Mouse (Mus musculus): Measurements from ENCODE around the gene Ankrd36. TPM values are rescaled to one million over a fixed set of nuclear protein-coding genes. Genes with fewer than 3 reads are reported as not detected.

Ankrd36 gene
- polyA plus RNA-seq, 2 experiments from 2014 or later, result not detected

DNA sequence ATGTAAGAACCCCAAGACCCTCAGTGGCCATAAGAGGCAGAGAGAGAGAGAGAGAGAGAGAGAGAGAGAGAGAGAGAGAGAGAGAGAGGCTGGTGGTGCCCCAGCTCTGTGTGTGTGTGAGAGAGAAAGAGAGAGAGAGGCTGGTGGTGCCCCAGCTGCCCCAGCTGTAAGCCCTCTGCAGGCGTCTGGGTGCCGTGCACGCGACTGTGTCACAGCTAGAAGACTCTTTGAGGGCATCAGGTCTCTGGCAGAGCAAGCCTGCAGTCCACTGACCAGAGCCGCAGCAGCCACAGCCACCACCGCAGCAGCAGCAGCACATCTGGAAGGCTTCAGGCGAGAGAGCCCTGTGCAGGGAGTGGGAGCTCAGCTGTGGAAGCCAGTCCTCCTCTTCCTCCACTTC is 114.8 kb downstream of the Ankrd36 start:
- ATAC-seq, result no peak

DNA sequence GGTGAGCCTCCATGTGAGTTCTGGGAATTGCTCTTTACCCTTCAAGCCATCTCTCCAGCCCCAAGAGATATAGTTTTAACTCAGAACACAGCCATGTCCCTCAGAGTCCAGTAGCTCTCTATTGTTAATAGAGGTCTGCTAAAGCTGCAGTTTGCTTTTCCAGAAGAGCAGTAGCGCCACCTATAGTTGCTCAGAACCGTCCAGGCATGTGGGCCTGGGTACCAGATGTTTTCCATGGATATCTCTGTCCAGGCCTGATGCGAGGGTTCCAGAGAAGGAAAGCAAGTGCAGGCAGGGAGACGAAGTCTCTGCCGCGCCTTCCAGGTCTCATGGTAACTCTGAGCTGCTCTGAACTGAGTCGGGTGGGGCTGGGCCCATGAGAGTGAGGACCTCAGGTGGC is 122.3 kb downstream of the Ankrd36 start:
- no peak for ATAC-seq

DNA sequence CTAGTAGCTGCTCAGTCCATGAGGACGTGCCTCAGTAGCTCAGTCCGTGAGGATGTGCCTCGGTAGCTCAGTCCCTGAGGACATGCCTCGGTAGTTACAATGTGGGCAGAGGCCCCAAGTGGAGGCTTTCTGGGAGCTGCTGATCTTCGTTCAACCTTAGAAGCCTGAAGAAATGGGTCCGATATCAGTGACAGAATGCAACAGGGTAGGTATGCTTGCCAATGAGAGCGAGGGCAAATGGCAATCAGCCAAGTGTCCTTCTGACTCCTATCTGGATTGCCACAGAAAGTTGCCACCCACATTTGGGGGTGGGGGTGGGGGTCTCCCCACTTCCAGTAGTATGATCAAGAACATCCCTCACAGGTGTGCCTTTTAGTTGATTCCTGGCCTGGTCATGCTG is 131.3 kb downstream of the Ankrd36 start:
- ATAC-seq, result no peak

DNA sequence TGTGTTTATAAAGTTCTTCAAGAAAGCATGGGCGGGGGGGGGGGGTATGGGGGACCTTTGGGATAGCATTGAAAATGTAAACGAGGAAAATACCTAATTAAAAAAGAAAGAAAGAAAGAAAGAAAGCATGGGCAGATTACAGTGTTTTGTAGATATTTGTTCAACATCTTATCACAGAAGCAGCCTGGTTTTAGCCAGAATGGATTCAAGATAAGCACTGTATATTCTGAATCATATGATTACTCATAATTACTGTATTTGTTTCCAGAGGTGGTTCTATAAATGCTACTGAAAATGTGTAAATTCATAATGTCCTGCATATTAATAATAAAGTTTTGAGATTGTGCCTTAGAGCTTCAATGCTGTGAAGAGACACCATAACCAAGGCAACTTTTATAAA is 131.8 kb downstream of the Ankrd36 start:
- no peak for ATAC-seq

DNA sequence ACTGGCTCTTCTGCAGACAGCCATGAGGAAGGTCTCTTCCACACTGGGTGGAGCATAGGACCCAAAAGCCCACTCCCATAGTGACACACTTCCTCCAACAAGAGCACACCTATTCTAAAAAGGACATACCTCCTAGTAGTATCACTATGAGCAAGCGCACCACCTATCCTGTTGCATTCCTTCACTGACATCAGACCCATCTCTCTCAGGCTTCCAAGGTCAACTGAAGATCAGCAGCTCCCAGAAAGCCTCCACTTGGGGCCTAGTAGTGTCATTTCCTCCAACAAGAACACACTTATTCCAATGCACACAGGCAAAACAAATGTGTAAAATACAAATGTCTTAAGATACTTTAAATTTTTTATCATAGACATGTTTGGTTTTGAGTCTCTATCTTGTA is 132.3 kb downstream of the Ankrd36 start:
- no peak for ATAC-seq

DNA sequence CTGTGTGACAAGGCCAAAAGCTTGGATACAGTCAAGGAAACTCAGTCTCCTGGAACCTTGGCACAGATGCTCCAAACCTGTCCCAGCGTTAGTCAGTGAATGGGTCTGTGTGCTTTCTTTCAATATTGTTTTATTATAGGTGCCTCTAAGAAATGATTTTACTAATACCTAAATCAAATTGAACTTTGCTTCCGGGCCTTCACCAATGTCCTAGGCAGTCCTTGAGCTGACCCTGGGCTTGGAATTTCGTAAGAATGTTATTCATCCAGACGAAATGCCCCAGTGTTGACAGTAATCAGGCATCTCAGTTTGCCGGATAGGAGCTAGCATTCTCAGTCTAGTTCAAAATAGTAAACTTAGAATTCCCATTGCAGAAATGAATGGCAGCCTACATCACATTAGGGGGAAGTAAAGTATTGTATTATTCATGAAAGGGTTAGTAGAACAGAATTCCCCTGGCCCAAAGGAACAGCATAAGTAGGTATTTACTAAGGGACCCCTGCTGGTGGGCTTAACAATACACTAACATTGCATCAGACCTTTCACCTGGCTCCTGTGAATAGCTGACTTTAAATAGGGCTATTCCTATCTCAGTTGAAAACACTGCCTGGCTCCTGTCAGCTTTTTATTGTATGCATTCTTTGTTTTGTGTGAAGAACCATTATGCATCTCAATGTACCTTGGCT is 132.9 kb downstream of the Ankrd36 start:
- ATAC-seq, result no peak

DNA sequence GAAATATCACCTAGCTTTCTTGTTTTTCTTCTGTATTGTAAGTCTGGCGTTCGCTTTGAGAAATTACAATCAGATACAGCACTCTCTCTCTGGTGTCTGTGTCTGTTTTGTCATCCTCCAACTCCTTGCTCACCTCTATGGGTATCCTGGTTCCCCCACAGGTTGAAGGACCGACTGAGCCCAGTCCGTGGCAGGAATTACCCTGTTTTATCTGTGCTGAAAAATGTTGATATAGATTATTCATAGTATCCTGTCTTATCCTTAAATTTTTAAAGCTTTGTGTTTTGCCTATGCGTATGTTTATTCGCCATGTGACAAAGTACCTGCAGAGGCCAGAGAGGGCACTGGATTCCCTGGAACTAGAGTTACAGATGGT is 133.5 kb downstream of the Ankrd36 start:
- no peak for ATAC-seq

DNA sequence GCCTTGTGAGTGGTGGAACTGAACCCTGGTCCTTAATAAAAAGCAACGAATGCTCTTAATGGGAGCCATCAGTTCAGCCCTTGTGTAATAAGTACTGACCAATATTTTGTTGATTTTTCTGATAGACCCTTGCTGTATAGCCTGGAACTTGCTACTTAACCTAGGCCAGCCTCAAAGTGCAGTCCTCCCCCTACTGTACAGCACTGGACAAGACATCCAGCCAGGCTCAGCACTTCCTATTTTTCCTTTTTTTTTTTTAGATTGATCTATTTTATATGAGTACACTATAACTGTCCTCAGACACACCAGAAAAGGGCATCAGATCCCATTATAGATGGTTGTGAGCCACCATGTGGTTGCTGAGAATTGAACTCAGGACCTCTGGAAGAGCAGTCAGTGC is 133.9 kb downstream of the Ankrd36 start:
- ATAC-seq, result no peak

DNA sequence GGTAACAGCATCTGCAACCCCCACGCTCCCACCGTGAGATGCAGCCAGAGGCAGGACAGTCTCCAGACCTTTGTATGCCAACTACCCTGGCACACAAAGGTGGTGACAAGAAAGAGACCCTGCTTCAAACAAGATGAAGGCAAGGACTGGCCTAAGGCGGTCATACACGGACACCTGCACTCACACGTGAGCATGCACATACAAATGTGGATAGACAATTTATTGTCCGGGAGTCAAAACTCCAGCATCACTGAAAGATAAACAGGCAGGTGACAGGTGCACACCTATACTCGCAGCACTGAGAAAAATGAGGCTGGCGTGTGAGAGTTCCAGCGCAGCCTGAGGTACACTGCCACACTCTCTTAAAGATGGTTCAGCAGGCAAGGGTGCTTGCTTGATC is 136.5 kb downstream of the Ankrd36 start:
- ATAC-seq, result no peak

DNA sequence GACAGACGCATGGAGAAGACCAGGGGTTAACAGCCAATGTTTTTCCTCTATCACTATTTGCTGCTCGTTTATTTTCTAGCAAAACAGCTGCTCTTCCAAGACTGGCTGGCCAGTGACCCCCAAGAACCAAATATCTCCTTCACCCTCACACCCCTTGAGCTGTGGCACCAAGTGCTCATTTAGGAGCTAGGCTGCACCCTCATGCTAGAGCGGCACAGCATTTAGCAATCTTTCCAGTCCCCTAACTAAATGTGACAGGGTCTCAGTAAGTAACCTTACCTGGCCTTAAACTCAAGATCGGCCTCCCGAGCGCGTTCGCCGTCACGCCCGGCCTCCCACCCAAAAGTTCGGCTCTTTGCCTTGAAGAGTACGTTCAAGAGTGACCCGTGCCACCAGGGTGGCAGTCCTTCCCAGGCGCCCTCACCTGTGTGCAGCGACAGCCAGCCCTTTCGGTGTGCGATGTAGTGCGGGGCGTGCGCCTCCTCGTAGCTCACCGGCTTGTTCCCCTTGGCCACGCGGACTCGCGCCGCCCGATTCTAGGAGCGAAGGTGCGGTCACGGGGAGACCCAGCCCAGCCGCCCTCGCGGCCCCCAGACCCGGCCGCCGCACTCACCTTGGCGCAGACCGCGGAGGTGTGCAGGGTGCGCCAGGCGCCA is 137.5 kb downstream of the Ankrd36 start:
- peak; percentile 32 for ATAC-seq

DNA sequence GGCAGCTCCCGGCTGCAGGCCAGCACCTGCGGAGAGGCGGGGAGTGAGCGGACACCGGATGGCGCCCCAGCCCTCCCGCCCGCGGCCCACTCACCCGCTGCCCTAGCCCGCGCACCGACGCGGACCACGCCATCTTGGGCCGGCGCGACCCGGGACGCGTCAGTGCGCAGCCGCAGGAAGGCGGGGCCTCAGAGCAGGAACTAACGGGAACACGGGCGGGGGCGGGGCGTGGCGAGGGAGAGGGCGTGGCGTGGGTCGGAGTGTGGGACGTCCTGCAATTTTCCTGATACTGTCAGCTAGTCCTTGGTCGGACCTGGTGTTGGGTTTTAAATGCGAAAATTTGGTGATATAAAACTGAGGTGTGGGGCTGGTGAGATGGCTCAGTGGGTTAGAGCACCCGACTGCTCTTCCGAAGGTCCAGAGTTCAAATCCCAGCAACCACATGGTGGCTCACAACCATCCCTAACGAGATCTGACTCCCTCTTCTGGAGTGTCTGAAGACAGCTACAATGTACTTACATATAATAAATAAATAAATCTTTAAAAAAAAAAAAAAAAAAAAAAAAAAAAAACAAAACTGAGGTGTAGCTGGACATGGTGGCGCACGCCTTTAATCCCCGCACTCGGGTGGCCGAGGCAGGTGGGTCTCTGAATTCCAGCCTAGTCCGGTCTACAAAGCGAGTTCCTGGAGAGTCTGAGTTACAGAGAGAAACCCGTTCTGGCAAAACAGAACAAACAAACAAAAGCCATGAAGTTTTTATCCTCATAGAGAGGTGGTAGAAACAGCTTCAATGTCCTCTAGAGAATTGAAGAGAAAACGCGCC is 138.3 kb downstream of the Ankrd36 start:
- ATAC-seq, result peak; percentile 73

DNA sequence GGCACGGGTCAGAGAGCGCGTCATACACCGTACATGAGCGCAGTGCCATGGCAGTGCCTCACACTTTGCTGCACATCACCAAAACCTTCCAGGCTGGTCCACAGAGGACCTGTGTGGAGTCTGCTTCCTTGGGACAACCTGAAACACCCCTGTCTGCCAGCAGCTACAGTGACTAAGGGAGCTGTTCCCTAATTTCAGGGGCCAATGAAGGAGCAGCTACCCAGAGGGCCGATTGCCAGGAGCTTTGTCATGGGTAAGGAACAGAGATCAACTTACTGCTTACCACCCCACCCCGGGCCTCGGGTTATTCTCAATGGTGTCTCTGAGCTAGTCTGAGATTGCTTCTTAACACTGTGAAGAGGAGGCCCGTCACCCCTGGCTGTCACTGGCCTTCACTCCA is 145.7 kb downstream of the Ankrd36 start:
- ATAC-seq, result no peak

DNA sequence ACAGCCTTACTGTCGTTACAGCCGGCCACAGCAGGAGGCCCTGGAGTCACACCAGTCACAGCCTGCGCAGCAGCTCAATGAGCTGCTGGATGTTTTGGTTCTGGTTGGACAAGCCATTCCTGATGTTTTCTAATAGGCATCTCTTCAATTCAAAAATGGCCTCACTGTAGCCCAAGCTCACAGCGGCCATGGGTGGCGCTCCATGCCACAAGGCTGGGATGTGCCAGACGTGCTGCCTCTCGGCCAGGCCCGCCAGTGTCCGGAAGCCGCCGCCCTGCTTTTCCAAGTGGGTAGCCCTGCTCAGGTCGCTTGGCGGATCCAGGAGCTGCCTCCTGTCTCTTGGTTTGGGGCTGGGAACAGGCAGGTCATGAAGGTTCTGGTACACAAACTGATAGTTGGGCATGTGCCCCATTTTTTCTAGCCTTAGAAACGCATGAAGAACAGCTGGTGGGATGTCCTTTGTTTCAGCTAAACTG is 146.2 kb downstream of the Ankrd36 start, which contains the start of gene Mrps24:
Gene Mrps24 (minus strand): TSS at position 51 of the 476 bp plus-strand sequence.
- no peak for ATAC-seq

DNA sequence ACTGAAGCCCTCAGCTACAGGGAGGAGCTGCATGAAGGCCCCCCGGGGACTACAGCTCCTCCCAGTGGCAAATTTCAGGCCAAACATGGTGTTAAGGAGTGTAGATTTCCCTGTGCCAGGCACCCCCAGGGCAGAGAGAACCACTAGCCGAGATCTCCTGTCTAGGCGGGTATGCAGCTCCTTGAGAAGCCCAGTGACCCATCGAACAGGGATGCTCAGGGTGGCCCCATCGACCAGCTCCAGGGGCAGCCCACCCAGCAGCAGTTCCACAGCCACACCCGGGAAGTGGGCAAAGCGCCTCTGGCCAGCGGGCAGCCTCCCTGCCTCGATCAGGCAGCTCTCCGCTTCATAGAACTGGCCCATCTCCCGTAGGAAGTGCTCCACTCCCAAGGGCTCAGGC is 146.8 kb downstream of the Ankrd36 start:
- ATAC-seq, result no peak

DNA sequence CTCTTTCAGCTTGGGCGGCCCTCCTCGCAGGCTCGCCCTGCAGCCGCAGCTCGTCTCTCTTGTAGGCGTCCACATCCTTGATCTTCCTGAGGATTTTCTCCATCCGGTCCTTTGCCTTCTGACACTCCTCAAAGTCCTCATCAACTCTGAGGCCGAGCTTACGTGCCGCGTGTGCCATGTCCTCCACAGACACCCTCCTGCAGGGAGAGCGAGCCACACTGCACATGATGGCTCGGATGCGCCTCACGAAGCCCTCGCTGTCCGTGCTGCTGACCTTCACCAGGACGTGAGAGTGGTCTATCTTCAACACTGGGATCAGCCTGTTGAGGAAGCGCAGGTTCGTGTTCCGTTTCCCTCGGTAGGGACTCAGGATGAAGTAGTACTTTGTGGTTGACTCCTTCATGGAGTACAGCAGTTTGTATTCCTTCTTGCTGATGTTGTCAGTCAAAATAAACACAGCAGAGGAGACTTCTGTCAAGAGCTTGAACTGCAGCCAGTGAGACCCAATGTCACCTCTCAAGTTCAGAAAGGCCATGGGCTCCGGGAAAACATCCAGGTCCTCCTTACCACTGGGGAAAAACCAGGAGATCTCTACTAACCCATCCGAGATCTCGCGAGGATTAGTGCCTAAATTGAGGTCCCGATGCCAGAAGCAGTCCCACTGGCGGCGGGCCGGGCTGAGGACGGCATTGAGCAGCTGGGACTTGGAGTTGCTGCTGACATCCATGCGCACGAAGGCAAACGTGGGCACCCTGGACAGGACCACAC is 147.6 kb downstream of the Ankrd36 start:
- ATAC-seq, result no peak

DNA sequence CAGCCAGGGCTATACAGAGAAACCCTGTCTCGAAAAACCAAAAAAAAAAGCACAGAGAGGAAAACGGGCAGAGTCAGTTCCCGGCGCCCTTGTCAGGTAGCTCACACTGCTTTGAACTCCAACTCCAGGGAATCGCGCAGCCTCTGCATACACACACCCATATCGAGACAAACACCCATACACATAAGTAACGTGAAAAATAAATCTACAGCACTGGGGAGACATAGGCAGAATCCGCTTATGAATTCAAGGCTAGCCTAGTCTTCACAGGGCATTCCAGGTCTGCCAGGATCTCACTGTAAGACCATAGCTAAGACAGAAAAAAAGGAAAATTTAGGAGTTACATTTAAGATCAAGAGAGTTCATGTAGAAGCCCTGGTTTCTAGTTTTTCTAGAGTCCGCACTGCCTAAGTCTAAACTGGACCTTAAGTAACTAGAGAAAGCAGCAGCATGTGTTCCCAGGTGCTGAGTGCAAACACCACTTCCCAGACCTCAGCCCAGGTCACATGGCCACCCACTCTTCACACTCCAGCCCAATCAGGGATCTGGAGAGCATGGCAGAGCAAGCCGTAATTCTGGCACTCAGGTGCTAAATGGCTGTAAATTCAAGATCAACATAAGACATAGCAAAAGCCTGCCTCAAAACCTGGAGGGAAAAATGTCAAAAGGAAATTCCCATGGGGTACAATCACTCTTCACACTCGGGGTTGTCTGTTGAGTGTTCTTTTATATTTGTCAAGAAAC is 149.3 kb downstream of the Ankrd36 start:
- no peak for ATAC-seq

DNA sequence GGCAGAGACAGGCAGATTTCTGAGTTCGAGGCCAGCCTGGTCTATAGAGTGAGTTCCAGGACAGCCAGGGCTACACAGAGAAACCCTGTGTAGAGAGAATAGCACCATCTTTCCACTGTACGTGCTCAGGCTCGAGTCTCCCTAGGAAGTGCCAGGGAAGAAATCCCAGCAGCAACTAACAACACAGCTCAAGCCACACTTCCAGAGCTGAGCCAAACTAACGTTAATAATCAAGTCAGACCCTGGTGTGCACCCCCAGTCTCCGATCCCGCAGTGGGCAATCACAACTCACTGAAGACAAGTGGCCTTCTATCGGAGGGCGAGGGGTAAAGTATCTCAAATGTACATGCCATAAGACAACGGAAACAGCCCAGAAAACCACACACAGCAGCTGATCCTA is 160.1 kb downstream of the Ankrd36 start:
- ATAC-seq, result no peak

DNA sequence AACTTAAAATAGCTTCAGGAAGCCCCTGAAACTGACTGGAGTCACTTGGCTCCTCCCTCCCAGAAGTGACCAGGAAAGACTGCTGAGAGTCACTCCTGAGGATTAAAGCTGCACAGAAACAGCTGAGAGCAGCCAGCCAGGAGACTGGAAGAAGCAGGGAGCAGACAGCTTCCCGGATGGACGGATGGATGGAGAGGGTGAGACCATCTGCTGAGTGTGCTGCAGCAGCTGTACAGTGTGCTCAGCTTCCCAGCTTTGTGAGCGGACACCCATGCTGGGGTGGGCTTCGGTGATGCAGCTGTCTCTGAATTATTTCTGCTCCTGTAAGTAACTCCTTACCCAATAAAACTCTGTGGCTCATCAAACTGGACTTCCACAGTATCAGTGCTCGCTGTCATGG is 162.9 kb downstream of the Ankrd36 start:
- no peak for ATAC-seq

DNA sequence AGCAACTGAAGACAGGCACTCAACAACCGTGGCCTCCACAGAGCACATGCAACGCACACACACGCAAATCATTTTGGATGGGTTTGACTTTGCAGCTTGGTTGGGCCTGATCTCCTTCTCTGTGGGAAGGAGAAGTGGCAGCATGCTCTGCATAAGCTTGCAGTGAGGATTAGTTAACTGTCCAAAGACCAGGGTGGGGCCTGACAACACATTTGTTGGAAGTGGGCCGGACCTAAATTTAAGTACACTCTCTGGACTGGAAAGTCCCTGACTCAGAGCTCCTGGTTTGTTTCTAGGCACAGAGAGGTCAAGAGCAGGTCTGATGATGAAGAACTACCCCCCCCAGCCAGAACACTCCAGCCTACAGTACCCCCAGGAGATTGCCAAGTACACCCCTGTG is 164.8 kb downstream of the Ankrd36 start:
- ATAC-seq, result no peak

DNA sequence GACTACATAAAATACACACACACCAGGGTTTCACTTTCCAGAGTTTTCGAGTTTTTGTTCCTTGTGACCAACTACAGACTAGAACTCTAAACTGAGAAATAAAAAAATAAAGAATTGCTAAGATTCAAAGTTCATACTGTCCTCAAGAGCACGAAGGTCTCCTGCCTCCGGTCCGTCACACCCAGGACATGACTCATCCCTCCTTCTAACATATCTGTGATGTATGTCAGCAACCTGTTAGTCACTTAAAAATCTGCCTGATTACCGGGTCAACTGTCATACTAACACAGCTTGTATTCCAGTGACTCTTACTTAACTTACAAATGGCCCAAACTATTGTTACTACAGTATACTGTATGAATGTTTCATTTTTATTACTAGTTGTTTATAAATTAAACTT is 167.7 kb downstream of the Ankrd36 start:
- no peak for ATAC-seq

Measured in activated CD4-positive, CD25-positive, alpha-beta regulatory T cell, adult 4 months (primary cell).